Mouse (Mus musculus) neutrophil, adult 65 days (primary cell): ENCODE measurements around the gene Zfp398. TPM values are rescaled to one million over a fixed set of nuclear protein-coding genes. Genes with fewer than 3 reads are reported as not detected.

Experiments
- total RNA-seq: library from RNA; stranded (reverse); gene quantifications from 2 replicates; pipeline ENCODE4 v1.2.4, GENCODE M21; 2023

Gene Zfp398
- total RNA-seq: 9.0 and 16.4 TPM in 2 replicates

GRCm38 (mm10) chr6:47835482-47835983 is at the start of gene Zfp398:
TSS of gene Zfp398 (plus strand) at chr6:47835661.

GRCm38 (mm10) chr6:47813257-47813878 is 22.1 kb upstream of the Zfp398 start, which contains the start of gene Pdia4:
TSS of gene Pdia4 (minus strand) at chr6:47813430.

GRCm38 (mm10) chr6:47830104-47831078 is 5.1 kb upstream of the Zfp398 start, which contains the start of gene Zfp786:
TSS of gene Zfp786 (minus strand) at chr6:47830867.

GRCm38 (mm10) chr6:47877058-47877457 is 41.6 kb downstream of the Zfp398 start, which contains the start of gene Zfp282:
TSS of gene Zfp282 (plus strand) at chr6:47877204.

GRCm38 (mm10) chr6:47920447-47921340 is 85.2 kb downstream of the Zfp398 start, which contains the start of gene Zfp212:
TSS of gene Zfp212 (plus strand) at chr6:47920476.

Other genes starting within 250 kb of the Zfp398 start
- gene Ezh2, start 240.3 kb upstream of the Zfp398 start, total RNA-seq: 51.7 and 57.2 TPM in 2 replicates
- 37.6 and 40.3 TPM in 2 replicates for gene Pdia4, start 22.2 kb upstream of the Zfp398 start, total RNA-seq
- gene Zfp786, start 4.8 kb upstream of the Zfp398 start, total RNA-seq: 0.35 TPM in 1 of 2 replicates, not detected in the other
- 5.8 and 6.8 TPM in 2 replicates for gene Zfp282, start 41.5 kb downstream of the Zfp398 start, total RNA-seq
- gene Zfp212, start 84.8 kb downstream of the Zfp398 start, total RNA-seq: 21.5 and 21.8 TPM in 2 replicates
- 4.1 and 5.0 TPM in 2 replicates for gene Zfp956, start 117.7 kb downstream of the Zfp398 start, total RNA-seq
- 7.9 and 9.3 TPM in 2 replicates for gene Zfp777, start 213.2 kb downstream of the Zfp398 start, total RNA-seq